Mouse (Mus musculus): ENCODE results near the gene Adgrg6.

Adgrg6 gene

GRCm38 (mm10) chr10:14544941-14545717 lies at the start of gene Adgrg6:
Adgrg6 (minus strand) TSS chr10:14545659.
- DNase-seq = peak; percentile 68

- DNase-seq = no peak
These were observed 46.8 kb upstream of the Adgrg6 start for GRCm38 (mm10) chr10:14592215-14592614.

GRCm38 (mm10) chr10:14590816-14591215 lies 45.4 kb upstream of the Adgrg6 start:
- no peak for DNase-seq

- DNase-seq = no peak
These were observed 44.2 kb upstream of the Adgrg6 start for GRCm38 (mm10) chr10:14589667-14590066.

- no peak for DNase-seq
These were observed 38.0 kb upstream of the Adgrg6 start for GRCm38 (mm10) chr10:14583496-14583895.

GRCm38 (mm10) chr10:14574255-14574654 lies 28.8 kb upstream of the Adgrg6 start:
- DNase-seq = no peak

- no peak for DNase-seq
These were observed 25.7 kb upstream of the Adgrg6 start for GRCm38 (mm10) chr10:14571143-14571542.

- DNase-seq = no peak
These were observed 25.2 kb upstream of the Adgrg6 start for GRCm38 (mm10) chr10:14570616-14571015.

GRCm38 (mm10) chr10:14546111-14546551 lies 672 bp upstream of the Adgrg6 start:
- DNase-seq = peak; percentile 13

- DNase-seq = no peak
These were observed 885 bp downstream of the Adgrg6 start for GRCm38 (mm10) chr10:14544608-14544940.

GRCm38 (mm10) chr10:14543511-14544067 lies 1.9 kb downstream of the Adgrg6 start:
- no peak for DNase-seq

- no peak for DNase-seq
These were observed 8.4 kb downstream of the Adgrg6 start for GRCm38 (mm10) chr10:14537102-14537501.

- DNase-seq = no peak
These were observed 14.4 kb downstream of the Adgrg6 start for GRCm38 (mm10) chr10:14531090-14531489.

- DNase-seq = no peak
These were observed 14.8 kb downstream of the Adgrg6 start for GRCm38 (mm10) chr10:14530670-14531069.

- no peak for DNase-seq
These were observed 17.7 kb downstream of the Adgrg6 start for GRCm38 (mm10) chr10:14527765-14528164.

- DNase-seq = no peak
These were observed 22.7 kb downstream of the Adgrg6 start for GRCm38 (mm10) chr10:14522729-14523128.

GRCm38 (mm10) chr10:14520912-14521675 lies 24.4 kb downstream of the Adgrg6 start:
- no peak for DNase-seq

- peak; percentile 31 for DNase-seq
These were observed 27.6 kb downstream of the Adgrg6 start for GRCm38 (mm10) chr10:14517909-14518308.

- peak; percentile 59 for DNase-seq
These were observed 33.4 kb downstream of the Adgrg6 start for GRCm38 (mm10) chr10:14511904-14512663.

- no peak for DNase-seq
These were observed 34.3 kb downstream of the Adgrg6 start for GRCm38 (mm10) chr10:14511157-14511556.

- no peak for DNase-seq
These were observed 49.8 kb downstream of the Adgrg6 start for GRCm38 (mm10) chr10:14495658-14496057.

GRCm38 (mm10) chr10:14495204-14495603 lies 50.3 kb downstream of the Adgrg6 start:
- DNase-seq = no peak

- DNase-seq = no peak
These were observed 53.6 kb downstream of the Adgrg6 start for GRCm38 (mm10) chr10:14491838-14492237.

All from retina, postnatal 1 day (tissue).